Mouse (Mus musculus) G1E (cell line): ENCODE measurements around the gene Men1.

ENCODE experiments used
- CTCF ChIP-seq: IDR thresholded peaks from 2 replicates; pipeline ENCODE4 v1.5.1; 2012; ENCODE audit warnings: low read depth, low read length, inconsistent platforms, mixed read lengths
- POLR2AphosphoS5 ChIP-seq: IDR thresholded peaks from 2 replicates; pipeline ENCODE4 v1.6.1; 2012; ENCODE audit warnings: low read depth, low read length, inconsistent platforms; ENCODE audit not compliant: insufficient replicate concordance
- TAL1 ChIP-seq: conservative IDR thresholded peaks from 2 replicates; pipeline ENCODE4 v1.6.1; 2012; ENCODE audit warnings: low read depth, low read length, inconsistent platforms, mixed read lengths

DNA sequence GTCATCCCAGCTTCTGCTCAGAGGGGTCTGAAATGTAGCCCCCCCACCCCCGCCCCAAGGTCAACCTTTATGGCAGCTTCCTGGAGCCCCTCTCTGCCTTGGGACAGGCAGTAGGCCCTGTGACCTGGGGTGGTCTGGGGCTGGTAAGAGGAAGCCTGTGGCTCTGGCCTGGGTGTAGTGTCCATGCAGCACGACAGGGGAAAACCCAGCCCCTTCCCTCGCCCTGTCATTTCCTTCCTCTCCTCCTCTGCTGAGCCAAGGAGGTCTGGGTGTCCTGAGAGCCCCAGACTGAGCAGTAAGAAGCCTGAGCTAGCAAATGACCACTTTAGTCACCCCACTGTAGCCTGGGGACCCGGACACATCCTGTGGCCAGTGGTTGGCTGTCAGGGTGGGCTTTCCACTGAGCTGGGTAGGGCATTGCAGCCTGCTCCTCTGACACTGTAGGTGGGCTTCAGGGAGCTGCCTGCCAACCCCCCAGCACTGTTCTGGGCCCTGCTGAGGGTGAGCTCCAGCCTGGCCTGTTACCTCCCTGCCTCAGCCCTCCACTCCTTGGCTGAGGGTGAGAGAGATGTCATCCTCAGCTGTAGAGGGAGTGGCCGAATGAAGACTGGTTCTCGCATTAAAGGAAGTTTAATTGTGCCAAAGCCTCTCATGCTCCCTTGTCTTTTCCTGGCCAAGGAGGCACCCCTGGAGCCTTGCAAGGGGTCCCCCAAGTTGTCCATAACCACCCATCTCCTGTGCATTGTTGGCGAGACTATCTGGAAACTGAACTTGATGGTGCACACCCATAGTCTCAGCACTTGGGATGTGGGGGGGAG, 35.1 kb upstream of the Men1 start:
- no peak for TF ChIP-seq CTCF
- TF ChIP-seq POLR2AphosphoS5 = no peak
- no peak for TF ChIP-seq TAL1
